9 mouse cellular contexts compared by ENCODE assay signal in the genomic region with DNA sequence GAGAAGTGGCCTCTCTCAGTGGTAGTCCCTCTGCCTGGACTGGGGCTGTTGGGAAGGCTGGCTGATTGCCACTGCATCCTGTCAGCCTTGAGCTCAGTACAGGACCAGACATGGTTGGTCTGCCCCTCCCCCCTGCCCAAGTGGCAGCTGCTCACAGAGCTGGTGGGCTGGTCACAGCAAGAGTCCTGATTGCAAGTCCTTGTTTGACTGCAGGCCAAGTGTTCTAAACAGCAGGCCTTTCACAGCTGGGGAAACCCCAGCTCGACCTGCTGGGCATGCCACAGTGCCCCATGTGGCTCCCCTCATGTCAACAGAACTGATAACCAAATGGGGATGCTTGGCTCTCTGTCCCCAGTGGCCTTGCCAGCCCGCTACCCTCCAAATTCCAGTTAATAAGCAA. TPM values are rescaled to one million over a fixed set of nuclear protein-coding genes. Genes with fewer than 3 reads are reported as not detected.
DNase-seq lines count a peak whose midpoint lies in the region; ATAC-seq lines count a peak whose summit lies in the region.
"Had no signal": no experiment of that assay in that cellular context is flagged by ENCODE, and none has a peak within 500 bp of the region (broad histone marks: within the 10 kb centered on the region; RNA-seq: fewer than 3 reads in every experiment).

No protein-coding gene starts in this region.

- 36% methylated on average over 2 of the region's 2 CpGs for WGBS in kidney, embryonic 15.5 days
- 26% methylated on average over 2 of the region's 2 CpGs for WGBS in liver, embryonic 16.5 days (ENCODE audit: insufficient replicate concordance)
- WGBS in neural tube, embryonic 15.5 days: 15% methylated on average over 2 of the region's 2 CpGs

- no peak for DNase-seq in kidney, adult 18-20 months
- DNase-seq in cerebellum, postnatal 14 days: peak; percentile 77 to 88
- peak; percentile 29 to 62 for DNase-seq in gastrocnemius, postnatal 4 days (ENCODE audit: low spot score in 2 of 2)
- peak; percentile 31 for DNase-seq in hindlimb bud, embryonic 11.5 days (ENCODE audit: extremely low spot score, low read depth, low spot score)
- DNase-seq in c-Kit-positive CD71-positive TER-119-positive erythroid progenitor cells, embryonic 14.5 days (ENCODE audit: low spot score): no peak

- H3K27me3 ChIP-seq in kidney, embryonic 15.5 days: no peaks in the 10 kb centered on the region
- no peaks in the 10 kb centered on the region for H3K27me3 ChIP-seq in liver, embryonic 16.5 days (ENCODE audit: control insufficient read depth, insufficient read depth, low read depth, low read length)
- H3K27me3 ChIP-seq in neural tube, embryonic 15.5 days (replicated peaks): no peaks in the 10 kb centered on the region

- H3K27ac ChIP-seq in kidney, embryonic 15.5 days: no peak overlapping the region
- H3K27ac ChIP-seq in liver, embryonic 16.5 days (ENCODE audit: low read length): no peak overlapping the region
- no peak overlapping the region for H3K27ac ChIP-seq in neural tube, embryonic 15.5 days (replicated peaks)

- no peaks in the 10 kb centered on the region for H3K36me3 ChIP-seq in kidney, embryonic 15.5 days
- H3K36me3 ChIP-seq in liver, embryonic 16.5 days (ENCODE audit: control insufficient read depth, insufficient read depth): no peaks in the 10 kb centered on the region
- H3K36me3 ChIP-seq in neural tube, embryonic 15.5 days: no peaks in the 10 kb centered on the region

- H3K9ac ChIP-seq in kidney, embryonic 15.5 days: no peak overlapping the region
- no peak overlapping the region for H3K9ac ChIP-seq in liver, embryonic 16.5 days (ENCODE audit: low read depth, low read length)
- H3K9ac ChIP-seq in neural tube, embryonic 15.5 days (replicated peaks): no peak overlapping the region

- no peak overlapping the region for H3K4me3 ChIP-seq in kidney, embryonic 15.5 days (replicated peaks)
- H3K4me3 ChIP-seq in liver, embryonic 16.5 days (ENCODE audit: low read depth, low read length): no peak overlapping the region
- H3K4me3 ChIP-seq in neural tube, embryonic 15.5 days (replicated peaks): no peak overlapping the region

- H3K4me2 ChIP-seq in kidney, embryonic 15.5 days: no peak overlapping the region
- no peak overlapping the region for H3K4me2 ChIP-seq in liver, embryonic 16.5 days (ENCODE audit: low read depth, low read length)
- no peak overlapping the region for H3K4me2 ChIP-seq in neural tube, embryonic 15.5 days

- peak; percentile 75; the same call in 1 of the 2 replicates for ATAC-seq in kidney, embryonic 15.5 days (replicated peaks; ENCODE audit: low FRiP score)
- peak; percentile 11; the same call in 1 of the 2 replicates for ATAC-seq in liver, embryonic 16.5 days (ENCODE audit: low read depth)
- peak; percentile 81; the same call in 1 of the 2 replicates for ATAC-seq in neural tube, embryonic 15.5 days (ENCODE audit: low FRiP score)

- no peaks in the 10 kb centered on the region for H3K9me3 ChIP-seq in kidney, embryonic 15.5 days (replicated peaks)
- H3K9me3 ChIP-seq in liver, embryonic 16.5 days (replicated peaks; ENCODE audit: control insufficient read depth, low read length): no peaks in the 10 kb centered on the region
- no peaks in the 10 kb centered on the region for H3K9me3 ChIP-seq in neural tube, embryonic 15.5 days (replicated peaks)

- 0 out of 2 replicates have a peak, but pooled peaks cover 7% of the 10 kb centered on the region for H3K4me1 ChIP-seq in kidney, embryonic 15.5 days
- no peaks in the 10 kb centered on the region for H3K4me1 ChIP-seq in liver, embryonic 16.5 days (ENCODE audit: control insufficient read depth, low read depth, low read length)
- H3K4me1 ChIP-seq in neural tube, embryonic 15.5 days: 0 out of 2 replicates have a peak, but pooled peaks cover 3% of the 10 kb centered on the region

RNA-seq across cellular contexts. Expression of a gene that starts 54.1 kb away (rescaled TPM):
- polyA plus RNA-seq in kidney, embryonic 15.5 days (2015; fragmentation: Nextera tagmentation; extraction: Ambion mirVana): 6.4 and 6.5 TPM in 2 replicates
- 1 to 10 TPM; 9.4 to 9.7 TPM for total RNA-seq in gastrocnemius, postnatal 4 days (2021)
- polyA plus RNA-seq in liver, embryonic 16.5 days (2015; fragmentation: Nextera tagmentation; extraction: Ambion mirVana): 1.6 and 1.8 TPM in 2 replicates
- polyA plus RNA-seq in neural tube, embryonic 15.5 days (2015; fragmentation: Nextera tagmentation; extraction: Ambion mirVana): 7.4 and 7.5 TPM in 2 replicates

RNA-seq across cellular contexts. Expression of a gene that starts 58.4 kb away (rescaled TPM):
- 4.6 and 5.0 TPM in 2 replicates for polyA plus RNA-seq in kidney, embryonic 15.5 days (2015; fragmentation: Nextera tagmentation; extraction: Ambion mirVana)
- total RNA-seq in gastrocnemius, postnatal 4 days (2021): under 1 TPM in 1 of 2 experiments, not detected in 1; 0.32 TPM
- polyA plus RNA-seq in liver, embryonic 16.5 days (2015; fragmentation: Nextera tagmentation; extraction: Ambion mirVana): not detected in 2 replicates
- 1.1 and 1.2 TPM in 2 replicates for polyA plus RNA-seq in neural tube, embryonic 15.5 days (2015; fragmentation: Nextera tagmentation; extraction: Ambion mirVana)
- total RNA-seq: MEL had no signal

Comparison
In these comparisons a context has a peak if more than half of its experiments do, and no peak if none do; other contexts are left out.
1. ATAC-seq: peak in every context shown above with its lines; median percentile 81 in neural tube, embryonic 15.5 days; 75 in kidney, embryonic 15.5 days; 11 in liver, embryonic 16.5 days.
2. DNase-seq: peak in cerebellum, postnatal 14 days (2 of 2), gastrocnemius, postnatal 4 days (2 of 2) and hindlimb bud, embryonic 11.5 days (single experiment); none in kidney, adult 18-20 months (single experiment) and c-Kit-positive CD71-positive TER-119-positive erythroid progenitor cells, embryonic 14.5 days (single experiment).